8 mouse cellular contexts compared by ENCODE assay signal in genomic region chr1:160693094-160693447, GRCm38 (mm10).
DNase-seq lines count a peak whose midpoint lies in the region; ATAC-seq lines count a peak whose summit lies in the region.

No protein-coding gene starts in this region.

- WGBS in hindbrain, embryonic 14.5 days, result 67% methylated on average over 1 of the region's 1 CpGs
- WGBS in hindbrain, embryonic 10.5 days, result 91% methylated on average over 1 of the region's 1 CpGs
- 65% methylated on average over 1 of the region's 1 CpGs for WGBS in heart, embryonic 11.5 days (ENCODE audit: insufficient replicate concordance)
- WGBS in liver, embryonic 16.5 days (ENCODE audit: insufficient replicate concordance), result 68% methylated on average over 1 of the region's 1 CpGs

- no peaks in the 10 kb centered on the region for H3K4me1 ChIP-seq in hindbrain, embryonic 14.5 days (replicated peaks; ENCODE audit: control insufficient read depth, insufficient read depth, low read length)
- no peaks in the 10 kb centered on the region for H3K4me1 ChIP-seq in hindbrain, embryonic 10.5 days (replicated peaks)
- no peaks in the 10 kb centered on the region for H3K4me1 ChIP-seq in heart, embryonic 11.5 days (ENCODE audit: control insufficient read depth, insufficient read depth, low read length)
- no peaks in the 10 kb centered on the region for H3K4me1 ChIP-seq in liver, embryonic 16.5 days (ENCODE audit: control insufficient read depth, low read depth, low read length)

- peak; percentile 82 for ATAC-seq in hindbrain, embryonic 14.5 days (ENCODE audit: low FRiP score)
- peak; percentile 57; the same call in 1 of the 2 replicates for ATAC-seq in heart, embryonic 11.5 days (replicated peaks; ENCODE audit: insufficient number of reproducible peaks, low FRiP score, low TSS enrichment)
- ATAC-seq in liver, embryonic 16.5 days (ENCODE audit: low read depth), result peak; percentile 62
- no peak for ATAC-seq in CD4-positive, CD25-positive, alpha-beta regulatory T cell, adult 4 months

- DNase-seq in hindbrain, embryonic 14.5 days (ENCODE audit: low spot score), result peak; percentile 84
- no peak for DNase-seq in hindbrain, embryonic 10.5 days (ENCODE audit: low spot score)
- peak; percentile 73 to 88 for DNase-seq in cerebellum, postnatal 14 days
- peak; percentile 95 to 97 for DNase-seq in kidney, postnatal 25 days
- peak; percentile 90 for DNase-seq in right cerebral cortex, postnatal 14 days

- H3K9ac ChIP-seq in hindbrain, embryonic 14.5 days, result no peak overlapping the region
- H3K9ac ChIP-seq in heart, embryonic 11.5 days (ENCODE audit: low read depth, low read length), result no peak overlapping the region
- H3K9ac ChIP-seq in liver, embryonic 16.5 days (ENCODE audit: low read depth, low read length), result no peak overlapping the region

- H3K4me3 ChIP-seq in hindbrain, embryonic 14.5 days (replicated peaks; ENCODE audit: low read length), result no peak overlapping the region
- H3K4me3 ChIP-seq in hindbrain, embryonic 10.5 days, result no peak overlapping the region
- no peak overlapping the region for H3K4me3 ChIP-seq in heart, embryonic 11.5 days (ENCODE audit: low read depth, low read length)
- H3K4me3 ChIP-seq in liver, embryonic 16.5 days (ENCODE audit: low read depth, low read length), result no peak overlapping the region

- no peaks in the 10 kb centered on the region for H3K27me3 ChIP-seq in hindbrain, embryonic 14.5 days (ENCODE audit: control insufficient read depth, insufficient read depth, low read length)
- no peaks in the 10 kb centered on the region for H3K27me3 ChIP-seq in hindbrain, embryonic 10.5 days (ENCODE audit: insufficient read depth, poor library complexity, severe bottlenecking)
- H3K27me3 ChIP-seq in heart, embryonic 11.5 days (ENCODE audit: control insufficient read depth, insufficient read depth, low read length), result no peaks in the 10 kb centered on the region
- H3K27me3 ChIP-seq in liver, embryonic 16.5 days (ENCODE audit: control insufficient read depth, insufficient read depth, low read depth, low read length), result no peaks in the 10 kb centered on the region

- H3K9me3 ChIP-seq in hindbrain, embryonic 14.5 days (ENCODE audit: control insufficient read depth, low read length), result no peaks in the 10 kb centered on the region
- H3K9me3 ChIP-seq in hindbrain, embryonic 10.5 days, result no peaks in the 10 kb centered on the region
- no peaks in the 10 kb centered on the region for H3K9me3 ChIP-seq in heart, embryonic 11.5 days (replicated peaks; ENCODE audit: control insufficient read depth, low read length)
- no peaks in the 10 kb centered on the region for H3K9me3 ChIP-seq in liver, embryonic 16.5 days (replicated peaks; ENCODE audit: control insufficient read depth, low read length)

- no peak overlapping the region for H3K27ac ChIP-seq in hindbrain, embryonic 14.5 days
- no peak overlapping the region for H3K27ac ChIP-seq in hindbrain, embryonic 10.5 days
- no peak overlapping the region for H3K27ac ChIP-seq in heart, embryonic 11.5 days (ENCODE audit: low read depth, low read length)
- no peak overlapping the region for H3K27ac ChIP-seq in liver, embryonic 16.5 days (ENCODE audit: low read length)

- H3K36me3 ChIP-seq in hindbrain, embryonic 14.5 days (replicated peaks; ENCODE audit: control insufficient read depth, insufficient read depth), result no peaks in the 10 kb centered on the region
- H3K36me3 ChIP-seq in hindbrain, embryonic 10.5 days, result no peaks in the 10 kb centered on the region
- no peaks in the 10 kb centered on the region for H3K36me3 ChIP-seq in heart, embryonic 11.5 days (ENCODE audit: control insufficient read depth, insufficient read depth, low read length)
- no peaks in the 10 kb centered on the region for H3K36me3 ChIP-seq in liver, embryonic 16.5 days (ENCODE audit: control insufficient read depth, insufficient read depth)

- no peak overlapping the region for H3K4me2 ChIP-seq in hindbrain, embryonic 14.5 days (replicated peaks)
- no peak overlapping the region for H3K4me2 ChIP-seq in heart, embryonic 11.5 days
- H3K4me2 ChIP-seq in liver, embryonic 16.5 days (ENCODE audit: low read depth, low read length), result no peak overlapping the region
